ENCODE assay signal across 7 mouse cellular contexts in the genomic region with DNA sequence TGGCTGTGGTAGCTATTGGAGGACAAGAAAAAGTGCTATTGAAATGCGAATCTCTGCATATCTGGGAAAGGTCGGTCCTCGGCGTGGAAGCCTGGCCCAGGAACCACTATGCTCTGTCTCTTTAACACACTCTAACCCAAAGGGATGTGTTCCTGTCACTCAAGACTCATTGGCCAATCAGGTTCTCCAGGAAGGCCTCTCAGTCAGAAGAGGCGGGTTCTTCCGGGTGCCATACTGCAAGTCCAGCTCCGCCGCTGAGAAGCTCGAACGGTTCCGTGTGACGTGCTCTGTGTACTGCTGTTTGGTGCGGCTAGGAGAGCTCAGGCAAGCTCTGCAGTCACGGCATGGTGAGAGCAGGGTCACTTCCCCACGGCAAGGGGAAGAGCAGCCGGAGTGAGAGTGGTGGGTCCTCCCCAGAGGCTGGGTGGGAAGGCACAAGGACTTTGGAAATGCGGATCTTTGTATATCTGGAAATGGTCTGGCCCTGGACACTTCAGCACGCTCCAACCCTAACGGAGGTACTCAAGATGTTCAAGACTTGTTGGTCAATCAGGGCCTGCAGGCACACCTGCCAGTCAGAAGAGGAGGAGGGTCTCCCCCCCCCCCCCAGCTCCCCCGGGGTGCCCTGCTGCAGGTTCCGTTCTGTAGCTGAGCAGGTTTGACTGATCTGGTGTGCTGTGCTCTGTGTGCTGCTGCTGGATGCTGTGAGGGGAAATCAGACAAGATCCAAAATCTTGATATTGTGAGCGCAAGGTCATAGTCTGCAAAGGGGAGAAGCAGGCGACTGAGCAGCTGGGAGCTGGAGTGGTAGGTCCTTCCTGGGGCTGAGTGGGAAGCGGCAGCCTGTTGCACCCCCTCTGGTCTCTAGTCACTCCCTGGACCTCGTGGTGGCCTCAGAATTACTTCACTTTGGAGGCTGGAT. TPM values are rescaled to one million over a fixed set of nuclear protein-coding genes. Genes with fewer than 3 reads are reported as not detected.
A peak's percentile ranks its signal among the peaks of the same experiment; 100 is the strongest.
DNase-seq lines count a peak whose midpoint lies in the region; ATAC-seq lines count a peak whose summit lies in the region.

A gene (plus strand): TSS at position 236 of the 922 bp plus-strand sequence.

- peak within 1 kb of the TSS; percentile 87 for H3K9ac ChIP-seq in intestine, embryonic 15.5 days

- no peaks in the 10 kb centered on the region; the same call in 1 of the 2 replicates for H3K36me3 ChIP-seq in intestine, embryonic 15.5 days
- H3K36me3 ChIP-seq in midbrain, embryonic 10.5 days, result peaks cover 40% of the 10 kb centered on the region

- DNase-seq in adrenal gland, adult 2 months, result peak; percentile 94
- peak; percentile 92 for DNase-seq in embryo, embryonic 11.5 days (ENCODE audit: low read depth, low spot score)
- peak; percentile 77 to 90 for DNase-seq in gastrocnemius, postnatal 36 days
- DNase-seq in left cerebral cortex, postnatal 25 days (ENCODE audit: low spot score in 2 of 2), result peak; percentile 96 to 99
- DNase-seq in midbrain, embryonic 10.5 days (ENCODE audit: low spot score), result peak; percentile 89
- DNase-seq in right cerebral cortex, postnatal 4 days, result peak; percentile 82

- no peaks in the 10 kb centered on the region for H3K27me3 ChIP-seq in intestine, embryonic 15.5 days (replicated peaks)
- H3K27me3 ChIP-seq in midbrain, embryonic 10.5 days (ENCODE audit: low read depth, poor library complexity, severe bottlenecking), result no peaks in the 10 kb centered on the region

- H3K4me2 ChIP-seq in intestine, embryonic 15.5 days (replicated peaks), result peak within 1 kb of the TSS; percentile 87

- H3K4me1 ChIP-seq in intestine, embryonic 15.5 days (replicated peaks), result peaks cover 3% of the 10 kb centered on the region; the same call in 1 of the 2 replicates
- H3K4me1 ChIP-seq in midbrain, embryonic 10.5 days, result peaks cover 8% of the 10 kb centered on the region; the same call in 1 of the 2 replicates

- H3K4me3 ChIP-seq in intestine, embryonic 15.5 days (replicated peaks), result peak within 1 kb of the TSS; percentile 69
- H3K4me3 ChIP-seq in midbrain, embryonic 10.5 days, result peak within 1 kb of the TSS; percentile 90

- ATAC-seq in intestine, embryonic 15.5 days, result peak; percentile 100

- H3K9me3 ChIP-seq in intestine, embryonic 15.5 days, result no peaks in the 10 kb centered on the region
- H3K9me3 ChIP-seq in midbrain, embryonic 10.5 days (replicated peaks), result peaks cover 11% of the 10 kb centered on the region; the same call in 1 of the 2 replicates

- peak within 1 kb of the TSS; percentile 92 for H3K27ac ChIP-seq in intestine, embryonic 15.5 days
- peak within 1 kb of the TSS; percentile 91 for H3K27ac ChIP-seq in midbrain, embryonic 10.5 days (replicated peaks)

- intact Hi-C loops in gastrocnemius, postnatal 36 days (cut with DNase I), result loop anchor here (5.0 to 10.0 kb wide), 2 partner anchors 64 to 162 kb away; a partner anchor contains a TSS
- intact Hi-C loops in left cerebral cortex, postnatal 25 days (cut with DNase I), result loop anchor here (5.0 to 10.0 kb wide), 2 partner anchors 64 to 448 kb away; a partner anchor contains a TSS

- 2% methylated on average over 25 of the region's 25 CpGs for WGBS in intestine, embryonic 15.5 days
- 2% methylated on average over 25 of the region's 25 CpGs for WGBS in midbrain, embryonic 10.5 days

RNA-seq across cellular contexts. Expression of the gene that starts here (rescaled TPM):
- 10 to 100 TPM; 18.2 to 19.1 TPM for total RNA-seq in adrenal gland, adult 2 months (2021)
- polyA plus RNA-seq in adrenal gland, adult 2 months (2012; rRNA removed), result 0.09 and 0.13 TPM in 2 replicates
- total RNA-seq in gastrocnemius, postnatal 36 days (2021), result 1 to 10 TPM; 6.9 to 9.4 TPM
- 11.8 and 12.3 TPM in 2 replicates for polyA plus RNA-seq in intestine, embryonic 15.5 days (2015; fragmentation: Nextera tagmentation; extraction: Ambion mirVana)
- 10 to 100 TPM; 13.0 to 14.4 TPM for total RNA-seq in left cerebral cortex, postnatal 25 days (2021)
- 12.3 and 14.3 TPM in 2 replicates for polyA plus RNA-seq in midbrain, embryonic 10.5 days (2016; fragmentation: Nextera tagmentation; extraction: Ambion mirVana)

Comparison
In these comparisons a context has a peak if more than half of its experiments do, and no peak if none do; other contexts are left out.
1. Peak in every context shown above with its lines: DNase-seq, ATAC-seq, H3K4me3 ChIP-seq and H3K27ac ChIP-seq.
2. RNA of the gene that starts here (polyA plus RNA-seq): 12.3 to 14.3 TPM in midbrain, embryonic 10.5 days and 11.8 to 12.3 TPM in intestine, embryonic 15.5 days; 0.09 to 0.13 TPM in adrenal gland, adult 2 months; every median in the first group is over 10 times any median in the second.